Mouse (Mus musculus) myocyte (in vitro differentiated cells): ENCODE measurements around the gene Pon3. TPM values are rescaled to one million over a fixed set of nuclear protein-coding genes. Genes with fewer than 3 reads are reported as not detected.

Experiments
- H3K27me3 ChIP-seq: one replicate; pipeline ENCODE4 v1.6.1; 2011; ENCODE audit not compliant: control insufficient read depth, insufficient read depth, insufficient read length
- H3K36me3 ChIP-seq: one replicate; pipeline ENCODE4 v1.6.1; 2011; ENCODE audit not compliant: control insufficient read depth, insufficient read depth
- H3K4me2 ChIP-seq: one replicate; pipeline ENCODE4 v1.6.1; 2011; ENCODE audit warnings: low read depth, control low read depth
- H3K4me3 ChIP-seq: one replicate; pipeline ENCODE4 v1.5.1; 2011; ENCODE audit warnings: mild to moderate bottlenecking, control low read depth, moderate library complexity
- H3K79me2 ChIP-seq: one replicate; pipeline ENCODE4 v1.6.1; 2011; ENCODE audit not compliant: control insufficient read depth, insufficient read depth
- H3ac ChIP-seq: one replicate; pipeline ENCODE4 v1.6.1; 2011; ENCODE audit not compliant: control insufficient read depth, insufficient read length
- CEBPB ChIP-seq: IDR thresholded peaks from 2 replicates; pipeline ENCODE4 v1.6.1; 2011; ENCODE audit warnings: mild to moderate bottlenecking, moderate library complexity; ENCODE audit not compliant: poor library complexity, insufficient read depth, severe bottlenecking
- E2F4 ChIP-seq: IDR thresholded peaks from one replicate; pipeline ENCODE4 v1.6.1; 2011; ENCODE audit warnings: mild to moderate bottlenecking, control low read depth, moderate library complexity; ENCODE audit not compliant: insufficient read depth
- MAX ChIP-seq: IDR thresholded peaks from one replicate; pipeline ENCODE4 v1.6.1; 2011; ENCODE audit warnings: low read depth, mild to moderate bottlenecking, control low read depth
- MYOD1 ChIP-seq, 3 experiments: IDR thresholded peaks; one replicate each; pipeline ENCODE4 v1.6.1; 2011; ENCODE audit warnings: control low read depth in 2 of 3, low read depth in 2 of 3, mild to moderate bottlenecking in 2 of 3, moderate library complexity in 1 of 3; ENCODE audit not compliant: insufficient read length in 2 of 3, control insufficient read depth in 1 of 3
- MYOG ChIP-seq, 3 experiments: IDR thresholded peaks; one replicate each; pipeline ENCODE4 v1.6.1; 2011; ENCODE audit warnings: control low read depth in 2 of 3, low read depth in 2 of 3, mild to moderate bottlenecking in 2 of 3; ENCODE audit not compliant: insufficient read length in 2 of 3, control insufficient read depth in 1 of 3, insufficient read depth in 1 of 3
- POLR2A ChIP-seq: IDR thresholded peaks from one replicate; pipeline ENCODE4 v1.6.1; 2011; ENCODE audit warnings: low read depth, mild to moderate bottlenecking, control low read depth, moderate library complexity; ENCODE audit not compliant: insufficient read length
- POLR2AphosphoS2 ChIP-seq: IDR thresholded peaks from one replicate; pipeline ENCODE4 v1.6.1; 2011; ENCODE audit warnings: low read depth, control low read depth; ENCODE audit not compliant: insufficient read length
- REST ChIP-seq: IDR thresholded peaks from one replicate; pipeline ENCODE4 v1.6.1; 2011; ENCODE audit warnings: mild to moderate bottlenecking, control low read depth, moderate library complexity; ENCODE audit not compliant: insufficient read depth, insufficient read length
- SRF ChIP-seq: IDR thresholded peaks from one replicate; pipeline ENCODE4 v1.6.1; 2011; ENCODE audit warnings: low read depth; ENCODE audit not compliant: control insufficient read depth, insufficient read length
- TCF12 ChIP-seq: IDR thresholded peaks from one replicate; pipeline ENCODE4 v1.6.1; 2011; ENCODE audit warnings: mild to moderate bottlenecking, control low read depth; ENCODE audit not compliant: poor library complexity, insufficient read depth, severe bottlenecking
- TCF3 ChIP-seq: IDR thresholded peaks from one replicate; pipeline ENCODE4 v1.6.1; 2011; ENCODE audit warnings: low read depth, control low read depth; ENCODE audit not compliant: insufficient read length
- USF1 ChIP-seq: IDR thresholded peaks from one replicate; pipeline ENCODE4 v1.6.1; 2011; ENCODE audit warnings: low read depth, mild to moderate bottlenecking, control low read depth, moderate library complexity
- polyA plus RNA-seq: library from polyadenylated mRNA; unstranded; fragments of >200 nt; fragmentation: generic; extraction: Trizol; gene quantifications from one replicate; pipeline ENCODE4 v1.2.1, GENCODE M21; 2012; ENCODE audit warnings: missing spikeins

Gene Pon3
- polyA plus RNA-seq, 1 experiment, result 1.8 TPM

DNA sequence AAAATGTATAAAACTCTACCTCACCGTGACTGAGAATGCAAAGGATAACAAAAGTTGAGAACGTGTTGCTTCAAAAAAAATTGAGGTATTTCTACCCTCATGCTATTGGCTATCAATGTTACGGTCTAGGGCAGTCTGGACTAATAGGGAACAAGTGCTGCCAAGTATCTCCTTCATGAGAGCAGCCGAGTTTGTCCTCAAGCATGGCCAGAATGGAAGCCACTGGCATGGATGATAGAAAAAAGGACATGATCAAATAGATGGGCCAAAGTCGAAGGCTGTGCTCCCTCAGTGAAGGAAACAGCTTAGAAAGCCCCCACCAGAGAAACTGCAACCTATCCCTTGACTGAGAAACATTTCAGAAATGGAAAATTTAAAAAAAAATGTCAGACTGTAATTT is 68.0 kb downstream of the Pon3 start:
- TF ChIP-seq POLR2A, result no peak
- no peak for TF ChIP-seq SRF
- TF ChIP-seq E2F4, result no peak
- TF ChIP-seq TCF3, result no peak
- TF ChIP-seq REST, result no peak
- TF ChIP-seq POLR2AphosphoS2, result no peak
- TF ChIP-seq TCF12, result no peak
- TF ChIP-seq CEBPB, result no peak
- TF ChIP-seq MYOG (IDR thresholded peaks at IDR 0.05; ENCODE audit: control insufficient read depth in 1 of 3, insufficient read depth in 1 of 3, insufficient read length in 2 of 3, low read depth in 2 of 3), result no peak
- no peak for TF ChIP-seq MAX
- no peak for TF ChIP-seq USF1
- no peak for TF ChIP-seq MYOD1 (IDR thresholded peaks at IDR 0.05; ENCODE audit: control insufficient read depth in 1 of 3, insufficient read length in 2 of 3, low read depth in 2 of 3)
- no peaks in the 10 kb centered on the region for H3K79me2 ChIP-seq

DNA sequence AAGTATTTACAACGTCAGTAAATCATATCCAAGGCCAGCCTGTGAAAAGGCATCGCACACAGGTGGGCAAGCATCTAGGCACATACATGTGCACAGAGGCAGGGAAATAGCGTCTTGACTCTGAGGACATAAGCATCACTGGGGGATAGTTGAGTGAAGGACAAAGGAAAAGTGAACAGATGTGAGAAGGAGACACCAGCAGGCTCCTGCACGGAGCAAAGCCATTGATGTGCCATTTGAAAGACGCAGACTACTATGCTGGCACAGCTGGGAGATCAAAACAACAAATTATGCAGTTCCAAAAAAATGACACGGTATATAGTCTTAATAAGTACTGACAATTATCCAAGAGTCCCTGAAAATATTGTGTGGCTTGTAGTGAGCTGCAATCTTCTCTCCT is 68.5 kb downstream of the Pon3 start:
- no peaks in the 10 kb centered on the region for H3K36me3 ChIP-seq
- no peaks in the 10 kb centered on the region for H3K27me3 ChIP-seq
- no peaks in the 10 kb centered on the region for H3K79me2 ChIP-seq
- no peak overlapping the region for H3K4me3 ChIP-seq
- H3ac ChIP-seq, result no peak overlapping the region
- no peak for TF ChIP-seq TCF3
- no peak for TF ChIP-seq MAX
- no peak for TF ChIP-seq MYOD1 (IDR thresholded peaks at IDR 0.05; ENCODE audit: control insufficient read depth in 1 of 3, insufficient read length in 2 of 3, low read depth in 2 of 3)
- no peak for TF ChIP-seq MYOG (IDR thresholded peaks at IDR 0.05; ENCODE audit: control insufficient read depth in 1 of 3, insufficient read depth in 1 of 3, insufficient read length in 2 of 3, low read depth in 2 of 3)
- no peak for TF ChIP-seq E2F4
- no peak for TF ChIP-seq TCF12
- no peak for TF ChIP-seq USF1
- TF ChIP-seq REST, result no peak
- TF ChIP-seq SRF, result no peak
- no peak for TF ChIP-seq CEBPB
- no peak for TF ChIP-seq POLR2A
- no peak for TF ChIP-seq POLR2AphosphoS2
- H3K4me2 ChIP-seq, result no peak overlapping the region

More for the DNA sequence above, 68.0 kb downstream of the Pon3 start:
- no peaks in the 10 kb centered on the region for H3K36me3 ChIP-seq
- H3K4me2 ChIP-seq, result no peak overlapping the region
- H3ac ChIP-seq, result no peak overlapping the region
- no peak overlapping the region for H3K4me3 ChIP-seq
- no peaks in the 10 kb centered on the region for H3K27me3 ChIP-seq

DNA sequence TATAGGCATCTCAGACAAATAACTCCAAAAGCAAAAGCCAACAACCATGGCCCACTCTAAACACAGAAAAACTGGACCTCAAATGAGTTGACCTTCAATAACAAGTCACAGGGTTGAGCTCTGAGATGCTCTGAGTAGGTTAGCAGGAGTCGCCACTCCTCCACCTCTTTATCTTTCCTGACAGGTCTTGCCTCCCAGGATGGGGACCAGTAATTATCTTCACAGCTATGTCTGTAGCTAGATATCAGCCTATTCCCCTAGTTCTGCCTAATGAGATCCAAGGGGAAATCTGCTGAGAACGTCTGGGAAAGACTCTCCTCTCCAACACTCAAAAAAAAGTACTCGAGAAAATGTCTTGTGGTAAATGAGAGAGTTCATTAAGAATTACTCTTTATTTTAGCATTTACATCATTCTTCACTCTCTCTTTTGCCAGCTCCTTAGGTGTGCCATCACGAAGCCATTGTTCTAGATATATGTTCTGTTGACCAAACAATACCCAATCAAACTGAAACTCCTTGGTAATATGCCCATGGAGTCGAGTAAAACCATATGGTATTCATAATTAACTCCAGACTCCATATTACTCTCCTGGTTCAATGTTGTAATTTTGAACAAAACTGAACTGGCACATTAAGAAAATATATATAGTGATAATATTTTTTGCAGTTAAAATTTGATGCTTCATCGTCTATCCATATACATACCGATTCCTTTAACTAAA is 69.7 kb downstream of the Pon3 start:
- Histone ChIP-seq H3ac (no peak overlapping the region), H3K4me3 (no peak overlapping the region), H3K4me2 (no peak overlapping the region), H3K36me3 (no peaks in the 10 kb centered on the region), H3K27me3 (no peaks in the 10 kb centered on the region), H3K79me2 (no peaks in the 10 kb centered on the region)
- TF ChIP-seq CEBPB (no peak), POLR2AphosphoS2 (no peak), TCF3 (no peak), MAX (no peak), MYOD1 (IDR thresholded peaks at IDR 0.05; ENCODE audit: control insufficient read depth in 1 of 3, insufficient read length in 2 of 3, low read depth in 2 of 3) (no peak), E2F4 (no peak)

DNA sequence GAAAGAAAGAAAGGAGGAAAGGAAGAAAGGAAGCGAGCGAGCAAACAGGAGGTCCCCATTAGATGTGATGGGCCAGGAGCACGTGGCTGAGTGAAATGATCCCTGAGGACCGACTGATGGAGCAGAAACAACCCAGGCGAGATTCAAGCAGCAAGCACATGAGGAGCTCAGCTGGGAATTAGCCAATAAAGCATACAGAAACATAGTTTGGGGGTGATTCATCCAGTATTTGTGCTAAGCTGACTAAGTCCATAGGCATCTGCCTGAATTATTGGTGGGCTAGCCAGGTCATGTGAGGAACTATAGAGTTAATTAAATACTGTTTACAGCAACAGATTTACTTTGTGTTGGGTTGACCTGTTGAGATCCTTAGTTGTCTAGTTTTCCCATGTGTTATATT is 75.4 kb downstream of the Pon3 start:
- Histone ChIP-seq H3ac (no peak overlapping the region), H3K79me2 (no peaks in the 10 kb centered on the region), H3K36me3 (no peaks in the 10 kb centered on the region), H3K4me2 (no peak overlapping the region), H3K27me3 (no peaks in the 10 kb centered on the region), H3K4me3 (no peak overlapping the region)
- no peak for TF ChIP-seq MYOG (IDR thresholded peaks at IDR 0.05; ENCODE audit: control insufficient read depth in 1 of 3, insufficient read depth in 1 of 3, insufficient read length in 2 of 3, low read depth in 2 of 3)
- TF ChIP-seq USF1, result peak; percentile 19

DNA sequence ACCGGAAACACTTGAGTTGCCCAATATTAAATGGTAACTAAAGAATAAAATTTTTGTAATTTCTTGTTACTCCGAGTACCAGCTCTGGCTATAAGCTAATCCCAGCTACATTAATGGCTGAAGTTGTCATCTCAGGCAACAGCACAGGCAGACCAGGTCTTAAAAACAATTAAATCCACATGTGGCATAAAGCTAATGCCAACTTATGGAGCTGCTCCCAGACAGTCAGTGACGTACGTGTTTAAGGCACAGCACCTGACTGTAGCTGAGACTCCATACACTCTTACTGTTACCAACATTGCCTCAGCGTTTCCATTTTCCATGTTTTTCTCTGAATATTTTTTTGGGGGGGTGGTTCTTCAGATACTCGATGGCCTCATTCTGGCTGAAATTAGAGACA is 76.9 kb downstream of the Pon3 start:
- no peak overlapping the region for H3K4me3 ChIP-seq
- H3K4me2 ChIP-seq, result no peak overlapping the region
- TF ChIP-seq MYOD1 (IDR thresholded peaks at IDR 0.05; ENCODE audit: control insufficient read depth in 1 of 3, insufficient read length in 2 of 3, low read depth in 2 of 3), result no peak
- TF ChIP-seq POLR2AphosphoS2, result no peak
- TF ChIP-seq USF1, result no peak
- no peak for TF ChIP-seq TCF12
- no peak for TF ChIP-seq E2F4
- no peak for TF ChIP-seq REST
- no peak for TF ChIP-seq SRF
- no peak for TF ChIP-seq TCF3
- no peak for TF ChIP-seq MYOG (IDR thresholded peaks at IDR 0.05; ENCODE audit: control insufficient read depth in 1 of 3, insufficient read depth in 1 of 3, insufficient read length in 2 of 3, low read depth in 2 of 3)
- TF ChIP-seq CEBPB, result no peak
- no peak for TF ChIP-seq MAX
- no peak for TF ChIP-seq POLR2A
- H3ac ChIP-seq, result no peak overlapping the region
- H3K27me3 ChIP-seq, result no peaks in the 10 kb centered on the region
- H3K79me2 ChIP-seq, result no peaks in the 10 kb centered on the region
- no peaks in the 10 kb centered on the region for H3K36me3 ChIP-seq
